Mouse (Mus musculus) forebrain, embryonic 15.5 days (tissue): ENCODE measurements at regions not wholly inside any gene's neighbourhood (a gene's known extent, or its start where the extent isn't known, plus 50 kb on each side); places are given as distances from the start of the nearest gene placed in this dataset.

Experiments used
- ATAC-seq: fragments of 200-750 bp; cut with Nextera tagmentation; replicated peaks from 2 replicates; pipeline ENCODE4 v1.8.0; 2017; ENCODE audit warnings: mild to moderate bottlenecking, moderate TSS enrichment, moderate library complexity
- H3K27ac ChIP-seq: fragments of 300-500 bp; sonication (generic); replicated peaks from 2 replicates; pipeline ENCODE4 v1.5.1; 2015; ENCODE audit warnings: mild to moderate bottlenecking, inconsistent platforms
- H3K27me3 ChIP-seq: fragments of 300-500 bp; sonication (generic); 2 replicates; pipeline ENCODE4 v1.6.1; 2015; ENCODE audit warnings: inconsistent platforms
- H3K36me3 ChIP-seq: fragments of 300-500 bp; sonication (generic); 2 replicates; pipeline ENCODE4 v1.6.1; 2015; ENCODE audit warnings: mild to moderate bottlenecking, inconsistent platforms
- H3K4me1 ChIP-seq: fragments of 300-500 bp; sonication (generic); 2 replicates; pipeline ENCODE4 v1.6.1; 2015; ENCODE audit warnings: inconsistent platforms
- H3K4me2 ChIP-seq: fragments of 300-500 bp; sonication (generic); replicated peaks from 2 replicates; pipeline ENCODE4 v1.6.1; 2015; ENCODE audit warnings: mild to moderate bottlenecking, inconsistent platforms
- H3K4me3 ChIP-seq: fragments of 300-500 bp; sonication (generic); 2 replicates; pipeline ENCODE4 v1.5.1; 2015; ENCODE audit warnings: mild to moderate bottlenecking, inconsistent platforms
- H3K9ac ChIP-seq: fragments of 300-500 bp; sonication (generic); replicated peaks from 2 replicates; pipeline ENCODE4 v1.6.1; 2015; ENCODE audit warnings: mild to moderate bottlenecking, inconsistent platforms
- H3K9me3 ChIP-seq: fragments of 300-500 bp; sonication (generic); 2 replicates; pipeline ENCODE4 v1.6.1; 2016; ENCODE audit warnings: inconsistent platforms
- WGBS: fragments of 180-500 bp; shearing (Covaris S2); methylation state at CpG from one replicate; pipeline ENCODE4 v1.1.7; 2015; ENCODE audit warnings: mixed read lengths; 5-methylcytosine and 5-hydroxymethylcytosine counted together

- H3K36me3 ChIP-seq: no peaks in the 10 kb centered on the region
- ATAC-seq: no peak
- H3K9me3 ChIP-seq: no peaks in the 10 kb centered on the region
- no peak overlapping the region for H3K4me2 ChIP-seq
- no peak overlapping the region for H3K27ac ChIP-seq
- no peaks in the 10 kb centered on the region for H3K27me3 ChIP-seq
- peaks cover 26% of the 10 kb centered on the region for H3K4me1 ChIP-seq
- WGBS: 16% methylated on average over 10 of the region's 10 CpGs
- H3K9ac ChIP-seq: no peak overlapping the region
- no peak overlapping the region for H3K4me3 ChIP-seq
These were observed 486.9 kb upstream of the Cited2 start for GRCm38 (mm10) chr10:17235955-17236650.

- no peak overlapping the region for H3K27ac ChIP-seq
- no peak overlapping the region for H3K4me2 ChIP-seq
- no peak for ATAC-seq
- H3K9ac ChIP-seq: no peak overlapping the region
- peaks cover 21% of the 10 kb centered on the region for H3K4me1 ChIP-seq
- H3K36me3 ChIP-seq: no peaks in the 10 kb centered on the region
- WGBS: 27% methylated on average over 2 of the region's 2 CpGs
- no peaks in the 10 kb centered on the region for H3K9me3 ChIP-seq
- H3K27me3 ChIP-seq: no peaks in the 10 kb centered on the region
- no peak overlapping the region for H3K4me3 ChIP-seq
These were observed 486.3 kb upstream of the Cited2 start for GRCm38 (mm10) chr10:17236761-17237160.

GRCm38 (mm10) chr10:17237463-17237862, 485.6 kb upstream of the Cited2 start:
- no peak overlapping the region for H3K4me3 ChIP-seq
- H3K4me1 ChIP-seq: peaks cover 21% of the 10 kb centered on the region
- ATAC-seq: no peak
- no peaks in the 10 kb centered on the region for H3K27me3 ChIP-seq
- no peak overlapping the region for H3K27ac ChIP-seq
- no peak overlapping the region for H3K4me2 ChIP-seq
- WGBS: 52% methylated on average over 11 of the region's 11 CpGs
- H3K9ac ChIP-seq: no peak overlapping the region
- H3K36me3 ChIP-seq: no peaks in the 10 kb centered on the region
- H3K9me3 ChIP-seq: no peaks in the 10 kb centered on the region

- peak; percentile 77 for ATAC-seq
- Histone ChIP-seq H3K9me3 (no peaks in the 10 kb centered on the region), H3K4me2 (no peak overlapping the region), H3K9ac (no peak overlapping the region), H3K27me3 (no peaks in the 10 kb centered on the region), H3K27ac (no peak overlapping the region), H3K36me3 (no peaks in the 10 kb centered on the region), H3K4me1 (peaks cover 21% of the 10 kb centered on the region), H3K4me3 (no peak overlapping the region)
- WGBS: 51% methylated on average over 12 of the region's 12 CpGs
These were observed 484.8 kb upstream of the Cited2 start for GRCm38 (mm10) chr10:17237918-17238850.

- Histone ChIP-seq H3K9ac (no peak overlapping the region), H3K27ac (no peak overlapping the region), H3K36me3 (no peaks in the 10 kb centered on the region), H3K9me3 (no peaks in the 10 kb centered on the region), H3K4me3 (no peak overlapping the region), H3K4me1 (no peaks in the 10 kb centered on the region), H3K4me2 (no peak overlapping the region), H3K27me3 (no peaks in the 10 kb centered on the region)
- 73% methylated on average over 2 of the region's 2 CpGs for WGBS
- ATAC-seq: no peak
These were observed 474.7 kb upstream of the Cited2 start for GRCm38 (mm10) chr10:17248270-17248669.

- Histone ChIP-seq H3K9ac (no peak overlapping the region), H3K4me2 (no peak overlapping the region), H3K36me3 (no peaks in the 10 kb centered on the region), H3K27ac (no peak overlapping the region), H3K4me3 (no peak overlapping the region), H3K9me3 (no peaks in the 10 kb centered on the region), H3K27me3 (no peaks in the 10 kb centered on the region), H3K4me1 (no peaks in the 10 kb centered on the region)
- no peak for ATAC-seq
- WGBS: 62% methylated on average over 4 of the region's 4 CpGs
These were observed 470.0 kb upstream of the Cited2 start for GRCm38 (mm10) chr10:17253040-17253439.

- H3K4me3 ChIP-seq: no peak overlapping the region
- H3K27me3 ChIP-seq: no peaks in the 10 kb centered on the region
- H3K9me3 ChIP-seq: no peaks in the 10 kb centered on the region
- WGBS: 42% methylated on average over 4 of the region's 4 CpGs
- no peaks in the 10 kb centered on the region for H3K36me3 ChIP-seq
- H3K27ac ChIP-seq: no peak overlapping the region
- 0 out of 2 replicates have a peak, but pooled peaks cover 3% of the 10 kb centered on the region for H3K4me1 ChIP-seq
- H3K9ac ChIP-seq: no peak overlapping the region
- no peak for ATAC-seq
- no peak overlapping the region for H3K4me2 ChIP-seq
These were observed 462.9 kb upstream of the Cited2 start for GRCm38 (mm10) chr10:17260154-17260553.

- Histone ChIP-seq H3K27me3 (no peaks in the 10 kb centered on the region), H3K4me1 (0 out of 2 replicates have a peak, but pooled peaks cover 3% of the 10 kb centered on the region), H3K9me3 (no peaks in the 10 kb centered on the region), H3K4me2 (no peak overlapping the region), H3K4me3 (no peak overlapping the region), H3K9ac (no peak overlapping the region), H3K27ac (no peak overlapping the region), H3K36me3 (no peaks in the 10 kb centered on the region)
- 84% methylated on average over 4 of the region's 4 CpGs for WGBS
- no peak for ATAC-seq
These were observed 462.4 kb upstream of the Cited2 start for GRCm38 (mm10) chr10:17260615-17261014.

GRCm38 (mm10) chr10:17261192-17261824, 461.7 kb upstream of the Cited2 start:
- WGBS: 79% methylated on average over 4 of the region's 4 CpGs
- H3K27ac ChIP-seq: no peak overlapping the region

GRCm38 (mm10) chr10:17261825-17262205, 461.2 kb upstream of the Cited2 start:
- Histone ChIP-seq H3K4me1 (0 out of 2 replicates have a peak, but pooled peaks cover 3% of the 10 kb centered on the region), H3K4me2 (no peak overlapping the region), H3K36me3 (no peaks in the 10 kb centered on the region), H3K9ac (no peak overlapping the region), H3K27me3 (no peaks in the 10 kb centered on the region), H3K9me3 (no peaks in the 10 kb centered on the region), H3K27ac (no peak overlapping the region), H3K4me3 (no peak overlapping the region)
- no peak for ATAC-seq
- WGBS: 63% methylated on average over 3 of the region's 3 CpGs

More at GRCm38 (mm10) chr10:17261192-17261824, 461.7 kb upstream of the Cited2 start:
- Histone ChIP-seq H3K36me3 (no peaks in the 10 kb centered on the region), H3K27me3 (no peaks in the 10 kb centered on the region), H3K4me2 (no peak overlapping the region), H3K4me3 (no peak overlapping the region), H3K4me1 (0 out of 2 replicates have a peak, but pooled peaks cover 3% of the 10 kb centered on the region), H3K9me3 (no peaks in the 10 kb centered on the region), H3K9ac (no peak overlapping the region)
- no peak for ATAC-seq

- WGBS: 84% methylated on average over 5 of the region's 5 CpGs
- Histone ChIP-seq H3K4me3 (no peak overlapping the region), H3K27me3 (no peaks in the 10 kb centered on the region), H3K36me3 (no peaks in the 10 kb centered on the region), H3K4me1 (no peaks in the 10 kb centered on the region), H3K9ac (no peak overlapping the region), H3K9me3 (no peaks in the 10 kb centered on the region), H3K27ac (no peak overlapping the region), H3K4me2 (no peak overlapping the region)
- no peak for ATAC-seq
These were observed 450.4 kb upstream of the Cited2 start for GRCm38 (mm10) chr10:17272646-17273045.

- H3K4me3 ChIP-seq: no peak overlapping the region
- H3K4me2 ChIP-seq: no peak overlapping the region
- H3K9ac ChIP-seq: no peak overlapping the region
- no peaks in the 10 kb centered on the region for H3K4me1 ChIP-seq
- H3K27ac ChIP-seq: no peak overlapping the region
- ATAC-seq: no peak
- H3K9me3 ChIP-seq: no peaks in the 10 kb centered on the region
- no peaks in the 10 kb centered on the region for H3K27me3 ChIP-seq
- H3K36me3 ChIP-seq: no peaks in the 10 kb centered on the region
- 84% methylated on average over 3 of the region's 3 CpGs for WGBS
These were observed 449.2 kb upstream of the Cited2 start for GRCm38 (mm10) chr10:17273855-17274254.
